Mouse (Mus musculus) left cerebral cortex, postnatal 10 days (tissue): Measurements from ENCODE around the gene Parp16. TPM values are rescaled to one million over a fixed set of nuclear protein-coding genes. Genes with fewer than 3 reads are reported as not detected.
A peak's percentile ranks its signal among the peaks of the same experiment; 100 is the strongest.
"Not testable (repeated sequence)": the region's sequence is repeated elsewhere in the genome, so short reads cannot be mapped to it uniquely, and the experiment has no call there.

Experiments used
- DNase-seq, 2 experiments: peaks; one replicate each; pipeline ENCODE4 v3.0.0; 2021 to 2022; ENCODE audit warnings: low spot score in 2 of 2, mixed read lengths in 1 of 2; ENCODE audit errors: extremely low spot score in 1 of 2
- intact Hi-C: fragments of 180-260 bp; cut with DNase I; formaldehyde crosslinking; loops from one replicate; pipeline ENCODE4 v1.15.1; 2025
- total RNA-seq, 2 experiments: library from RNA; stranded (reverse); gene quantifications; 2 replicates each; pipeline ENCODE4 v1.2.3; 2021

Gene Parp16
- total RNA-seq, 2 experiments from 2014 or later = 4.1 to 4.6 TPM

DNA sequence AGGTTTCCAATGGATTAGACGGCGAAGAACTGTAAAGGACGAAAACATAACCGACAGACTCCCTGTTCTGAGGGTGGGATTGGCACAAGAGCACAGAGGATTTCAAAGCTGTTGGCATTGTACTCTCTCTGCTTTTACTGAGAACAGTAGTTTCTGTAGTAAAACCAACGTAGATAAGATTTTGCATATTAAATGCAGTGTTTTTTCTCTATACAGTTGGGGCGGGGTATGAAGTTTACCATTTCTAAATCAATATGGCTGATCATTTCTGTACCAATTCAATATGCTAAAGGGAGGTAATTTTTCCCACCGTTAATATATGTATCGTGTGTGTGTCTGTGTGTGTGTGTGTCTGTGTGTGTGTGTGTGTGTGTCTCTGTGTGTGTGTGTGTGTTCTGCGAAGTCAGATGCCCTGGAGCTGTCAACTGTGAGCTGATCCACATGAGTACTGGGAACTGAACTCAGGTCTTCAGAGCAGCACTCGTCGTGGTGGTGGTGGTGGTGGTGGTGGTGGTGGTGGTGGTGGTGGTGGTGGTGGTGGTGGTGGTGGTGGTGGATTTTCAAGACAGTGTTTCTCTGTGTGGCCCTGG, 7.1 kb downstream of the Parp16 start:
- no peak for DNase-seq
- intact Hi-C loops = no loop called here

DNA sequence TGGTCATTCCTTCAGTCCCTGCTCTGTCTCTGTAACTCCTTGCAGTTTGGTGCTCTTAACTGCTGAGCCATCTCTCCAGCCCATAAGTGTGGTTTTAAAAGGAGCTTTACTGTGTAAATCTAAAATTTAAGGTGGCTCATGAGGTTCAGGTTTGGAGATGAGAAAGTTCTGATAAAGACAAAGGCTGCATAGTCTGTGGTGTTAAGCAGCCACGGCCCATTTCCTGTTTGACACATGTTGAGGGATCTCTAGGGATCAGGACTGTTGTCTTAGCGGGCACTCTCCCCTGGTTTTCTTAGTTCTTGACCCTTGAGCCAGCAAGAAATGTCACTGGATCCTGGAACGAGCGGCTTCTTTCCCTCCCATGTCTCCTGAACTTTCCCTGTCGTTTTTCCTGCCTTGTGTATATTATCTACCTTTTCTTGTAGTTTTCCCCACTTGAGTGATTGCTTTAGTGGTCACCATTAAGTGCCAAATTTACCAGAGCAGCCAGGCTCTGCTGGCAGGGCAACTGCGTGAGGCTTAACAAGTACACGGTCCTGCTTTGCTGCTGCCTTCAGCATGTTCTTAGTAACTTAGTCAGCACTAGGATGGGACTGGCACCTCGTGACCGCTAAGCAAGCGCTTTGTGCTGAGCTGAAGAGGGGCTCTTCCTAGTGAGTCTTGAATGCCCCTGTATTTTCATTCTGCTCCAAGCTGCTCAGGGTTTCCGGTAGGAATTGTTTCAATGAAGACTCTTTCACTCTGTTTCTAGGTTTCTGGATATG, 10.1 kb downstream of the Parp16 start:
- intact Hi-C loops = no loop called here
- no peak for DNase-seq

DNA sequence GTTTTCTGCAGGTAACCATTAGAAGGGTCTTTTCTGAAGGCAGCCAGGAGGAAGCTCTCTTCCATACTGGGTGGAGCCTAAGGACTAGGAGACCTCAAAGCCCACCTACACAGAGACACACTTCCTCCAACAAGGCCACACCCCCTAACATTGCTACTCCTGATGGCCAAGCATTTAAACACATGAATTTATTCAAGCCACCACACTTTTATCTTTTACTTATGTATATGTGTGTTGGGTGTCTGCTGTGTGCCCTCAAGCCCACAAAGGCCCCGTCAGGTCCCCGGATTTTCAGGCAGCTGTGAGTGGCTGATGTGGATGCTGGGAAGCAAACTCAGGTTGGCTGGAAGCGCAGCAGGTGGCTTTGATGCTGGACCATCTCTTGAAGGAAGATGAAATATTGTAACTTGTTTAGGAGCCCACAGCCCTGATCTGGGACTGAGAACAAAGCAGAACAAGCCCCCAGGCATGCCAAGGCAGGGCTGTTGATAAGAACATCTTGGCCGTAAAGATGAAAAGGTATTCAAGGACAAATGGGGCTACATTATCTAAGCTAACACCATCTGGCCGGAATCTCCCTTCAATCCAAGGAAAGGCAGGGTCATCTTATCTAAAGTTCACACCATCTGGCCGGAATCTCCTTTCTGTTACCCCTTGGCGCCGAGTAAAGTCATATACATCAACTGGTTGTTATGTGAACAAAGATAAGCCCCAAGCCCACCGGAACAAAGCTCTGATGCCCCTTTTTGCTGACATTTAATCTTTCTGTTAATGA, 12.1 kb downstream of the Parp16 start:
- DNase-seq, intact Hi-C loops: not testable (repeated sequence)

DNA sequence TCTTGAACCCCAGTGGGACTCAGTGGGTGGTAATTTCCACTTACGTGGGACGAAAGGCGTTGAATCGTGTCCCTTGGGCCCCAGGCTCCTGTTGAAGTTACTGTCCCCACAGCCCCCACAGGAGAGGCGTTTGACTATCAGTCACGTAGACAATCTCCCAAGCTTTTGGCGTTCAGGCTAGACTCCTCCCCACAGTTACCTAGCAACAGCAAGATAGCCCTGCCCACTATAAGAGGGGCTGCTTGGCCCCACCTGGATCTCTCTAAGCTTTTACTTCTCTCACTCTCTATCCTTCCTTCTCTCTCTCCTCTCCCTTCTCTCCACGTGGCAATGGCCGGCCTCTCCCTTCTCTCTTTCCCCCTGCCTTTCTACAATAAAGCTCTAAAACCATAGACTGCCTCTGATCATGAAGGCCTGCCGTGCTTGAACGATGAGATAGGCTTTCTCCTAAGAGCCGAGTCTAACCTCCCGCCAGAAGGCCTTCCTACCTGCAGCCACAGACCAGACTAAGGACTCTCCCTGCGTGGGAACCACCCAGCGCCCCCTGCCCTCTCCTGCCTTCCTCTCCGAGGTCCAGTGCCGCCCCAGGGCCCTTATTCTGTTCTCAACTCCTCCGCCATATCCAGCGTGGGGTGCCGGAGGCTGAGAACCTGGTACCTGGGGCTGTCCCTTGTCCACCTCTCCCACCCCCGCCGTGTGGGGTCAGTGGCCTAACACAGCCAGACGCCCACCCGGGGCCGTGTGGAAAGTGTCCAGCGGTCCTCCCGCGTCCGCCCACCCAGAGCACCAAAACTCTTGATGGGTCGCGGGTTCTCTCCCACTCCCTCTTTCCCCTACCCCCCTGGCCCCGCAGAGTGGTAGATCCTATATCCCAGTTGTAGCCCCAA, 13.4 kb downstream of the Parp16 start:
- peak in 1 of 2 experiments; percentile 37 for DNase-seq
- intact Hi-C loops = no loop called here

DNA sequence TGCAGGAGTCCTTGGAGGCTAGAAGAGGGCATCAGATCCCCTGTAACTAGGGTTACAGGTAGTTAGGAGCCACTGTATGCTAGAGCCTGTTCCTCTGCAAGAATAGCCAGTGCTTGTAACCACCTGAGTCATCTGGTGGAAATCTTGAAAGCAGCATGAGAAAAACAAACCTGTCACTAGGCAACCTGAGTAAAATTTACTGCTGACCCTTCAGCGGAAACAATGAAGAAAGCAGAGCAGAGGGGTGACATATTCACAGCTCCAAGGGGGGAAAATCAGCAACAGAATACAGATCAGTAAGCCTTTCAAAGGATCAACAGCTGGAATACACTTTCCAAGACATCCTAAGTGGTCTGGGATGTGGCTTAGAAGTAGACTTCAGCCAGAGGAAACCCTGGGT, 16.4 kb downstream of the Parp16 start:
- intact Hi-C loops = no loop called here
- DNase-seq = no peak

DNA sequence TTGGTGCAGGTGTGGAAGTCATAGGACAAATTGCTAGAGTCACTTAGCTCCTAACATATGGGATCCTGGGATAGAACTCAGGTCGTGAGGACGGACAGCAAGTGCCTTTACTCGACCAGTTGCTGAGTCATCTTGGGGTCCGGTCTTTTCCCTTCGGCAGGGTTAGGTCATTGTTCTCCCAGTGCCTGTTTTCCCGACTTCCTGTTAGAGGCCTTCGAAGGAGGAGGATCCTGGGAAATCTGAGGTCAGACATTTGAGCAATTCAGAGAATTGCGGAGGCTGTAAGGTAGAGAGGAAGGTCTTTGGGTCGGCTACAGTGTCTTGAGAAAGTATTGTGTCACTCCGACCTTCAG, 19.2 kb downstream of the Parp16 start:
- intact Hi-C loops = no loop called here
- DNase-seq = peak in 1 of 2 experiments; percentile 30

DNA sequence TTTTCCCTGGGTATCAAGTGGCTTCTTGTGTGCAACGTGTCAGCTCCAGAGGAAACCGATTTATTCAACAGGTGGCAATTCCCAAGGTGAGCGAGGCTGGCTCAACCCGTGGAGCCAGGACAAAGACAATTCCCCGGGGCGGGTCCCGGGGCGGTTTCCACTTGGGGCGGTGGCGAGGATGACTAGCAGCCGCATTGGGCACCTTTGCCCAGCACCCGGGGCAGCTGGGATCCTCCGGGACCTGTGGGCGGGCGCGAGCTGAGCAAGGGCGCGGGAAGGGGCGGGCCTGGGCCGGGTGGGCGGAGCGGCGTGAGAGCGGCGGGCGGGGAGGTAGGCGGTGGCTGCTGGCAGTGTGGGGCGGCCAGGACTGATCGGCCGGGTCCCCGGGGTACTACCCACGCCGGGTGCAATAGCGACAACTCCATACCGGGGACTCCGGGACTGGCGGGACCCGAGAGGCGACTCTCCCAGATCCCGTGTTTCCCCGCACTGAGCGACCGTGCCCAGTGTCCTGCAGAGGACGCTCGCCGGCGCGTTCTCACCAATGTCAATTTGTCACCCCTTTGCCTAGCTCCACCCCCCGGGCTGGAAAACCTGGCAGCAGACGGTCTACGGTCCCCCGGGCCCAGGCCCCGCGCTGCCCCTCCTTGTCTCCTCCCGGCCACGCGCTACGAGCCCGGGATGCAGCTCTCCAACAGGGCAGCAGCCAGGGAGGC, 19.8 kb downstream of the Parp16 start:
- DNase-seq = peak; percentile 66 to 91
- intact Hi-C loops = no loop called here

DNA sequence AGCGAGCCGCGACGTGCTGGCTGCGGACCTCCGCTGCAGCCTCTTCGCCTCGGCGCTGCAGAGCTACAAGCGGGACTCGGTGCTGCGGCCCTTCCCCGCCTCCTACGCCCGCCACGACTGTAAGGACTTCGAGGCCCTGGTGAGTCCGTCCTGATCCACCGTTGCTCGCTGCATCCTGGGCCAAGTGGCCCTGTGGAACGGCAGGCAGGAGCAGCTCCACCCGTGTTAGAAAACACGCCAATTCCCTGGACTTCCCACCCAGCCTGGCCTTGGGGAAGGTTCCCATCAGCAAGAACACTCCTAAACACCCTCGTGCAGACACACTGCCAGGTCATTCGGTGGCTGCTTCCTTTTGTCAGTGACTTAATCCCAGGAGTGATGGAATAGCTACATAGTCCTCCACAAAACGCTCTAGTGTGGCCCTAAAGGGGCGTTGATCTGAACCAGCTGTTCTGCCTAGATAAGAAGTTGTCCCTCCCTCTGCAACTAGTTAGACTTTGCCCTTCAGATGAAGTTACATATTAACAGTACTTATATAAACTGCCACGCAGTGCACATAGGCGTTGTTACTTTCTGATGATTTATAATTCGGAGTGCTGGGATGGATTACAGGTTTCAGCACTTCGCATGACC, 20.5 kb downstream of the Parp16 start:
- intact Hi-C loops = no loop called here
- no peak for DNase-seq

DNA sequence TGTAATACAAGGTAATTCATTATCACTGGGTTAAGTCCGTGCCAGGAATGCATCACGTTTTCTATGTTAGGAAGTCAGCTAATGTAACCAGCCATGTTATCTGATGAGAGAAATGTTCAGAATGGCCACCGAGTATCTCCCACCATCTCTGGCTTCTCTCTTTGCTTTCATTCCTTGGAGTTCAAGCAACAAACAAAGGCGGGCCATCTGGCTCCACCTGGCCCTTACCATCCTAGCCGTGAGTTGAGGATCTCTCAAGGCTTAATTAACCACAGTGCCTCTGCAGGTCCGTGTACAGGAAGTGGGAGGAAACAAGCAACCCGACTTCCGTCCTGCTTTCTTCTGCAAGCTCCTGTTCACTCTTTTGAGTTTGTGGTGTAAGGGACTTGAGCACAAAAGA, 21.8 kb downstream of the Parp16 start:
- no peak for DNase-seq
- intact Hi-C loops = no loop called here

DNA sequence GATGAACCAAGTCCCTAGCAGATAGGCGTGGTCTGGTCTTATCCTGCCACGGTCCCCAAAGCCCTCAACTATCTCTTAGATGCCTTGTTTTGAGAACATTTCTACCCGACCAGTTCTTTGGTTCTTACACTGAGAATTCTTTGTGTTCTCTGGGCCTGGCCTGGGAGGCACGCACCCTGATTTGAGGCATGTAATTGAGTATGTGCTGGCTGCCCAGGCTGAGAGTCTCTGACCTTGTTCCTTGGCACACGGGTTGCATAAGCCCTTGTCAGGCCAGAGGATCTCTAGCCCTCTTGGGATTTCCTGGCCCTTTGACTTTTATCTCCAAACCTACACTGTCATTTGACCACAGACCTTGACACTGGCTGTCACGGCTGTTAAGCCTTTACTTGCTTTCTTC, 22.5 kb downstream of the Parp16 start:
- no peak for DNase-seq
- intact Hi-C loops = no loop called here

DNA sequence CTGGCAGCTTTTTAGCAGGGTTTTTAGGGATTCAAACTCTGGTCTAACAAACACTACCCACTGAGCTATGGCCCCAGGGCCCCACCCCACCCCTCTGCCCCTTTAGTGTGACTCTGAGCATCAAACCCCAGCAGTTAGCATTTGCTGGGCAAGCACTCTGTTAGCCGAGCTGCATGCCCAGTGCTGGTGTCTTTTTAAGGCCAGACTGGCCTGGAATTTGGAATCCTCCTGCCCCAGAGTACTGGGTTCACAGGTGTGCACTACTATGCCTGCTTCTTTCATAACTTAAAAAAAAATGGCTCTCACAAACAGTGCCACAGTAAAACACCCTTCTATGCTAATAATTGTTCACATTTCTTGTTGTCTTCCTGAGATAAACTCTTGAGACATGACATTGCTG, 23.8 kb downstream of the Parp16 start:
- intact Hi-C loops = no loop called here
- no peak for DNase-seq

DNA sequence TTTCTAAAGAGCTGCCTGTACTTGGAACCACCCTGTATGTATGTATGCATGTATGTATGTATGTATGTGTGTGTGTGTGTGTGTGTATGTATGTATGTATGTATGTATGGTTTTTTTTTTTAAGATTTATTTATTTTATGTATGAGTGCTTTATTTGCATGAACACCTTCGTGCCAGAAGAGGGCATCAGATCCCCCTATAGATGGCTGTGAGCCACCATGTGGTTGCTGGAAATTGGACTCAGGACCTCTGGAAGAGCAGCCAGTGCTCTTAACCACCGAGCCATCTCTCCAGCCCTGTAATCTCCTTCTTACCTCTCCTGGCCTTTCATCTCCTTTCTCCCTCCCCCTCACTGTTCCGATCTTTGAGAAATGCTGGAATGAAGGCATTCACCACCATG, 25.2 kb downstream of the Parp16 start:
- intact Hi-C loops, DNase-seq: not testable (repeated sequence)

DNA sequence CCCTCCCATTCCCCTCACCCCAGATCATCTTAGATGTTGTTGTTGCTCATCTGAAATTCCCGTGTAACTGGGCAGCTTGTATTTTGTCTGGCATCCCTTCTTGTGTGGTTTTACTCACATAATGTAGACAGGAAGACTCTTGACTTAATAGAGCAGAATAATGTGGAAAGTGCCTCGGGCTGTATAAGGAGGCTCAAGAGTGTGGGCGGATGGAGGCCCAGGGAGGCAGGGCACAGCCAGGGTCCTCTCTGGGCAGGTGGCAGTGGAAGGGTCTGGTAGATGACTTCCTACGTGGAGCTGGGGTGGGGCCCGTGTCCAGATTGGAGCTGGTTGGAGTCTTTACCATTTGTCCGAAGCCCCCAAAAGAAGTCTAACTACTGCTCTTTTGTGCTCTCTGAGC, 28.8 kb downstream of the Parp16 start:
- no peak for DNase-seq
- intact Hi-C loops = no loop called here

DNA sequence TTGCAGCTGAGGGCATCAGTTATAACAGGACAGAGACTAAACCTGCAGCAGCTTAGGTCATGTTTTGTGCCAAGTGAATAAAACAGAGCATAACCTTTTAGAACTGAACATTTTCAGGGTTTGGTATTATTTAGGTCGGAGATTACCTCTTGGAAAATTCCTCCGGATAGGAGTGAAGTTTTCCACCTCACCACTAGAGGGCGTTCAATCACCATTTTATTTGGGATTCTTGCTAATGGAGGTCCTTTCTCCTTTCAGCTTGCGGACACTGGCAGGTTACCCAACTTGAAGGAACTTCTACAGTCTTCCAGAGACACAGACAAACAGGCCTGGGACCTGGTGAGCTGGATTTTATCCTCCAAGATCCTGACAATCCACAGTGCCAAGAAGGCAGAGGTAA, 30.6 kb downstream of the Parp16 start:
- intact Hi-C loops = loop anchor here (5.0 kb wide), 1 partner anchor 57 kb away; no protein-coding TSS in a partner anchor
- DNase-seq = no peak

DNA sequence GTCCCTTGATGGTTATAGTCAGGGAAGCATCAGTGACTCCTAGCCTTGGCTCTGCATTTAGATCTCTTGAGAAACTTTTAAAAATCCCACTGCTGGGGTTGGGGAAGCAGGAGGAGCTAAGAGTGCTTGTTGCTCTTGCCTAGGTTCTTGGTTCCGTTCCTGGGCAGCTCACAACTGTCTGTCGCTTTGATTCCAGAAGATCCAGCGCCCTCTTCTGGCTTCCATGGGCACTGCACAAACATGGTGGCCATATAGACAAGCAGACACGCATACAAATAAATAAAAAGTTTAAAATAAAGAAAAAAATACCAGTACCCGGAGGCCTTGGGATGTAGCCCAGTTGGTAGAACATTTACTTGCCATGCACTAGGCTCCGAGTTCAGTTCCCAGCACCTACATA, 35.1 kb downstream of the Parp16 start:
- intact Hi-C loops = no loop called here

DNA sequence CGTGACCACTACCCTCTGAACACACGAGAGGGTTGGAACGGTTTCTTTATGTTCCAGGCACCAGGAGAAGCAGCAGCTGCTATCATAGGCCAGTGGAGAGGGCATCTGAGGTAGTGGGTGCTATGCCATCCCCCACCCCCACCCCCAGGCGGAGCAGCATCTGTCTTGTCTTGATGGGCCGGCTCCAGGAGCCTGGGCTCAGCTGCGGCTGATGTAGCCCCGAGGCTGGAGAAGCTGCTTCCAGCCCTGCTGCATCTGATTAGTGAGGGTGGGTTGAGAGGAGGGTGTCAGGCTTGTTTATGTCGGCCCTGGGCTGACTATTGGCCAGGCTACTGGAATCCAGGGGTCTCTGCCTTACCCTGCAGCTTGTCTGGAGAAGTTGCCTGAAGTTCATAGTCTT, 36.1 kb downstream of the Parp16 start:
- intact Hi-C loops = no loop called here
- no peak for DNase-seq

More for the DNA sequence above, 35.1 kb downstream of the Parp16 start:
- DNase-seq = no peak

DNA sequence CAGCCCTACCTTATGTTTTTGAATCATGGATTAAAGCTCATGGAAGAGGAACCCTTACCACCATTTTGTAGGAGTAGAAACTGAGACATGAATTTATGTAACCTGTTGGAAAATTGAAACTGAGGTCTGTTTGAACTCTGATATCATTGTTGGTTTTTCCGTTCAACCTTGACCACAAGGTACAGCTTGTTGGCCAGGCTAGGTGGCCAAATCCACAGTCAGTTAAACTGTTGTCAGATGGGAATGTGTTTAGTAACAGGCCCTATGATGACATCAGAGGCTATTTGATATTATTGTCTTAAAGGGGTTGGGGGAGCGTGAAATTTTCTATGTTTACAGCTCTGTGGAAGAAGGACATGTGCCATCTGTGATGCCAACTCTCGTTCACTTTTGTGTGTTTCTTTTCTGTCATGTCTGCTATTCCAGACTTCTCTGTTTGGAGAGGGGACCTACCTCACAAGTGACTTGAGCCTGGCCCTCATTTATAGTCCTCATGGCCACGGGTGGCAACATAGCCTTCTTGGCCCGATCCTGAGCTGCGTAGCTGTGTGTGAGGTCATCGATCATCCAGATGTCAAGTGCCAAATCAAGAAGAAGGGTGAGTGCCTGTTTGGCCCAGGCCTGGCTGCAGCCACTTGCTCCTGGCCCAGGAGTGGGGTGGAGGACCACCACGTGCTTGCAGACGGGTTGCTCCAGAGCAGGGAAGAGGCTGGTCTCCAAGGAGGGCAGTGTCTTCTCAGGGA, 38.3 kb downstream of the Parp16 start:
- intact Hi-C loops = no loop called here

More for the DNA sequence above, 38.3 kb downstream of the Parp16 start:
- DNase-seq = no peak
